Mouse (Mus musculus): ENCODE measurements around the gene Macrod1. TPM values are rescaled to one million over a fixed set of nuclear protein-coding genes. Genes with fewer than 3 reads are reported as not detected.
A peak's percentile ranks its signal among the peaks of the same experiment; 100 is the strongest.

Macrod1 gene
- 42.0 and 44.3 TPM in 2 replicates for polyA plus RNA-seq (2012; rRNA removed)

DNA sequence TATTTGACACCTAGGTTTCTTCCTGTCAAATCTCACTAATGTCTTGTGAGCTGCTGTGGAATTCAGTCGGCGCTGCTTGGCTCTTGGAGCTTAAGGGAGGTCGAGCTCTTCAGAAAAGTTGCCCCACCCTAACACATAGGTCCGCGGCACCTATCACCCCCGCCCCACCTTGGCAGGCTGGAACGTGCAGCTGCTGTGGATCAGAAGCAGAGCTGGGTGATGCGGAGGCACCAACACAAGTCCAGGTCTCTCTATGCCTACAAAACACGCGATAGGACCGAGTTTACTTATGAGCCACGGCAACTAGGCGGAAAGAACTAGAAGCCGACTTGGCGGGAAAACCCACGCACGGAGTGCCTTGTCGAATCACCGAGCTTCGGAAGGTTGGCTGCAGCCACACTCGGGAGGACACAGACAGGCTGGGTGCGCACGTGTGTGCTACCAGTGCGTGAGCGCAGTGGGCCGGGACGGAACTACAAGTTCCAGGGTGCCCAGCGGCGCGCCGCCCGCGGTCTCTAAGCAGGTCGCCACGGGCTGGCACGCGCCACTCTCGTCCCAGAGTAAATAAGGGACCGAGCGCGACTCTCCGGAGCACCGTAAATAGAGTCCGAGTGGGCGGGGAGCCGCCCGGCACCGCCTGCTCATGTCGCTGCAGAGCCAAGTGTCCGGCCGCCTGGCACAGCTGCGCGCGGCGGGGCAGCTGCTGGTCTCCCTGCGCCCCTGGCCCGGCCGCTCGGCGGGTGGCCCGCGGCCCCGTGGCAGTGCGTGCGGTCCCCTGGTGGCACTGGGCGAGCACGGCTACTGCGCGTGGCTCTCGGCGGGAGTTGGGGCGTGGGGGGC lies at the start of gene Macrod1:
Gene Macrod1 (plus strand): TSS at position 563 of the 840 bp plus-strand sequence.
- TF ChIP-seq POLR2A (IDR thresholded peaks at IDR 0.05; ENCODE audit: borderline replicate concordance, extremely low read depth, low read depth, low read length): no peak
- TF ChIP-seq CTCF (IDR thresholded peaks at IDR 0.05; ENCODE audit: insufficient read depth, low read length): no peak
- Histone ChIP-seq H3K4me3 (replicated peaks; ENCODE audit: extremely low read depth, low read depth, low read length) (peak within 1 kb of the TSS; percentile 45), H3K4me1 (ENCODE audit: control insufficient read depth, insufficient read depth, low read length) (peaks cover 12% of the 10 kb centered on the region)
- under 1% methylated on average over 72 of the region's 72 CpGs for WGBS
- DNase-seq: peak; percentile 82

- Histone ChIP-seq H3K4me3 (replicated peaks; ENCODE audit: extremely low read depth, low read depth, low read length) (no peak overlapping the region), H3K4me1 (ENCODE audit: control insufficient read depth, insufficient read depth, low read length) (no peaks in the 10 kb centered on the region)
- WGBS: 54% methylated on average over 9 of the region's 9 CpGs
- DNase-seq: no peak
- TF ChIP-seq POLR2A (IDR thresholded peaks at IDR 0.05; ENCODE audit: borderline replicate concordance, extremely low read depth, low read depth, low read length): no peak
- TF ChIP-seq CTCF (IDR thresholded peaks at IDR 0.05; ENCODE audit: insufficient read depth, low read length): no peak
Observed at GRCm38 (mm10) chr19:7006892-7007593, 49.6 kb upstream of the Macrod1 start.

- 73% methylated on average over 4 of the region's 4 CpGs for WGBS
- DNase-seq: no peak
- no peak overlapping the region for H3K4me3 ChIP-seq (replicated peaks; ENCODE audit: extremely low read depth, low read depth, low read length)
- H3K4me1 ChIP-seq (ENCODE audit: control insufficient read depth, insufficient read depth, low read length): no peaks in the 10 kb centered on the region
- no peak for TF ChIP-seq CTCF (IDR thresholded peaks at IDR 0.05; ENCODE audit: insufficient read depth, low read length)
Observed at GRCm38 (mm10) chr19:7012426-7012825, 44.2 kb upstream of the Macrod1 start.

DNA sequence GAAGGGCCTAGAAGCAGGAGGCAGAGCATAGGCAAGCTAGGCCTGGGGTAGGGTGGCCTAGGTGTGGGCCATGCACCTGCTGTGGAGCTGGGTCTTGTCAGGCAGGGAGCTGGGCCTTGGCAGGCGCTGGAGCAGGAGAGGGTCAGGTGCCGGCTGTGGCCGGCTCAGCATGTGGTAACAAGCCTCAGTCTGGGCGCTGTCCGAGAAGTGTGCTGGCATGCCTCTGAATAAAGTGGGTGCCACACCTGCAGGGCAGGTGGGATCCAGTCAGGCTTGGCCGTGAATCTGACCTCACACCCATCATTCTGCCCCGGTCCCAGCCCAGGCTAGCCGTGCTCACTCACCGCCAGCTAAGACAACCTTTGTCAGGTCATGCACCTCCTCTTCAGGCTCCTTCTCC lies 42.6 kb upstream of the Macrod1 start:
- no peak overlapping the region for H3K4me3 ChIP-seq (replicated peaks; ENCODE audit: extremely low read depth, low read depth, low read length)
- no peaks in the 10 kb centered on the region for H3K4me1 ChIP-seq (ENCODE audit: control insufficient read depth, insufficient read depth, low read length)
- TF ChIP-seq POLR2A (IDR thresholded peaks at IDR 0.05; ENCODE audit: borderline replicate concordance, extremely low read depth, low read depth, low read length): no peak
- no peak for TF ChIP-seq CTCF (IDR thresholded peaks at IDR 0.05; ENCODE audit: insufficient read depth, low read length)
- no peak for DNase-seq
- 86% methylated on average over 9 of the region's 9 CpGs for WGBS

GRCm38 (mm10) chr19:7014481-7015135 lies 42.0 kb upstream of the Macrod1 start:
- H3K4me3 ChIP-seq (replicated peaks; ENCODE audit: extremely low read depth, low read depth, low read length): no peak overlapping the region
- 89% methylated on average over 20 of the region's 20 CpGs for WGBS

DNA sequence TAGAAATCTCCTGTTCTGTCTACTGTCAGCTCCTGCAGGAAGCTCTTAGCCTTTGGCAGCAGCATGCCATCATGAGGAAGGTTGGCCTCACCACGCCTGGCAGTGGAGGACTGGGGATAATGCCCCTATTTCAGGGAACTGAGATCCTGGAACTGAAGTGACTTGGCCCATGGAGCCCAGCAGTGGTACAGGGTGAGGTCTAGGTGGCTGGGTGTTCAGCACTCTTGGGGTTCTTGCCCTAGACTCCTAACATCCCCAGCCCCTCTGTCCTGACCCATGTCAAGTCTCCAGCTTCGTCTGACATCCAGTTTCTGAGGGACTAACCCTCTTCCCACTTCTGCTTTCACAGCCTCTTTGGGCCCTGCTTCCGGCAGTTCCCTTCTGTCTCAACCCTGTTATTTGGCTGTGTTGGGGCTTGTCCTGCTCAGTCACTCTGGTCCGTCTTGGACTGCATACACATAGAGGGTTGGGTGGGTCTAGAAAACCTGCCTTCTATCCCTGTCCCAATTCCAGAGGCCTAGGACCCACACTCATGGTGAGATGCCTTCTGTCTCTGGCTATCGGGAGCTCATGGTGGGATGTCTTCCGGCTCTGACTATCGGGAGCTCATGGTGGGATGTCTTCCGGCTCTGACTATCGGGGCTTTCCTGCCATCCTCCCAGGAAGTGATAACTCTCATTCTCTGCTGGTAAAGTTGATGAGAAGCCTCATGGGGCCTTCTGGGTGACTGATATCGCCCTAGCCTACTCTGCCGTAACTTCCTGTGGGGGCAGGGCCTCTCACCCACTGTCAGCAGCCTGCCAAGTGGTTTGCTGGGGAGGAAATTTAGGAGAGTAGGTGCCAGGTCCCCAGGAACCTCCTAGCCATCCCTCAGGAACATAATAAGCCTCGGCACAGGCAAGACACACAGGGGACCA lies 38.8 kb upstream of the Macrod1 start:
- no peaks in the 10 kb centered on the region for H3K4me1 ChIP-seq (ENCODE audit: control insufficient read depth, insufficient read depth, low read length)
- WGBS: 46% methylated on average over 12 of the region's 12 CpGs
- H3K4me3 ChIP-seq (replicated peaks; ENCODE audit: extremely low read depth, low read depth, low read length): peak overlapping the region; percentile 31
- no peak for DNase-seq
- no peak for TF ChIP-seq POLR2A (IDR thresholded peaks at IDR 0.05; ENCODE audit: borderline replicate concordance, extremely low read depth, low read depth, low read length)
- TF ChIP-seq CTCF (IDR thresholded peaks at IDR 0.05; ENCODE audit: insufficient read depth, low read length): no peak

More at GRCm38 (mm10) chr19:7014481-7015135, 42.0 kb upstream of the Macrod1 start:
- no peak for TF ChIP-seq POLR2A (IDR thresholded peaks at IDR 0.05; ENCODE audit: borderline replicate concordance, extremely low read depth, low read depth, low read length)
- TF ChIP-seq CTCF (IDR thresholded peaks at IDR 0.05; ENCODE audit: insufficient read depth, low read length): no peak
- H3K4me1 ChIP-seq (ENCODE audit: control insufficient read depth, insufficient read depth, low read length): no peaks in the 10 kb centered on the region
- DNase-seq: no peak

DNA sequence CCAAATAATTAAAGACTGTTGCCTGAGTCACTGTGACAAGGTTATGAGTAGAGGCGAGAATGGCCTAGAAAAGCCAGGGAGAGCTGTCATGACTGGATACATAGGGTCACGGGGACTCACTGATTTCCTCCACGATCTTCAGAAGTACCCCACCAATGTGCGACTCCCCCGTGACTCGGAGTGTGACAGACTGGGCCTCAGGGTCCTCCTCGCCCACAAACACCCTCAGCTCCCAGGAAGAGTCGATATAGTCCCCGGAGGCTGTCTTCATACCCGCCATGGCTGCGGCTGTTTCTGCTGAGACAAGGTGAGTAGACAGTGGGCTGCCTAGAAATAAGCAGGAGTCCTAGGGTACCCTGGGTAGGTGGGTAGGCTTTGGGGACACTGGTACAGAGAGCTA lies 38.1 kb upstream of the Macrod1 start:
- TF ChIP-seq POLR2A (IDR thresholded peaks at IDR 0.05; ENCODE audit: borderline replicate concordance, extremely low read depth, low read depth, low read length): no peak
- TF ChIP-seq CTCF (IDR thresholded peaks at IDR 0.05; ENCODE audit: insufficient read depth, low read length): no peak
- no peak for DNase-seq
- no peaks in the 10 kb centered on the region for H3K4me1 ChIP-seq (ENCODE audit: control insufficient read depth, insufficient read depth, low read length)
- 85% methylated on average over 11 of the region's 11 CpGs for WGBS
- H3K4me3 ChIP-seq (replicated peaks; ENCODE audit: extremely low read depth, low read depth, low read length): peak overlapping the region; percentile 57

- TF ChIP-seq POLR2A (IDR thresholded peaks at IDR 0.05; ENCODE audit: borderline replicate concordance, extremely low read depth, low read depth, low read length) (peak; percentile 29; the same call in 1 of the 2 replicates), CTCF (IDR thresholded peaks at IDR 0.05; ENCODE audit: insufficient read depth, low read length) (no peak)
- DNase-seq: peak; percentile 28
- Histone ChIP-seq H3K4me3 (replicated peaks; ENCODE audit: extremely low read depth, low read depth, low read length) (peak within 1 kb of the TSS; percentile 57), H3K4me1 (ENCODE audit: control insufficient read depth, insufficient read depth, low read length) (no peaks in the 10 kb centered on the region)
- WGBS: 52% methylated on average over 5 of the region's 5 CpGs
Observed at GRCm38 (mm10) chr19:7019191-7019590, 37.4 kb upstream of the Macrod1 start, which contains the start of gene Fermt3. TSS of gene Fermt3 (minus strand) at chr19:7019469.

Measured in lung, adult 2 months (tissue).